Mouse (Mus musculus) lung, adult 2 months (tissue): Measurements from ENCODE around the gene Eml4.

Experiments
- CTCF ChIP-seq: fragments of 200-500 bp; IDR thresholded peaks from 2 replicates; pipeline ENCODE4 v1.5.1; 2011; ENCODE audit warnings: mild to moderate bottlenecking, low read length, control low read depth; ENCODE audit not compliant: insufficient read depth
- POLR2A ChIP-seq: fragments of 200-500 bp; IDR thresholded peaks from 2 replicates; pipeline ENCODE4 v1.6.1; 2011; ENCODE audit warnings: low read depth, mild to moderate bottlenecking, control low read depth, low read length, borderline replicate concordance; ENCODE audit errors: extremely low read depth

- TF ChIP-seq CTCF: no peak
- TF ChIP-seq POLR2A: no peak
Observed at GRCm38 (mm10) chr17:83387161-83387560, 36.4 kb downstream of the Eml4 start.
